Mouse (Mus musculus) olfactory bulb, adult 2 months (tissue): Measurements from ENCODE around the gene Ocln.

Experiments
- CTCF ChIP-seq: fragments of 200-500 bp; IDR thresholded peaks from 2 replicates; pipeline ENCODE4 v1.5.1; 2012; ENCODE audit warnings: low read depth, mild to moderate bottlenecking, low read length, moderate library complexity; ENCODE audit not compliant: insufficient read depth
- POLR2A ChIP-seq: fragments of 200-500 bp; IDR thresholded peaks from 2 replicates; pipeline ENCODE4 v1.6.1; 2012; ENCODE audit warnings: mild to moderate bottlenecking, low read depth, low read length, moderate library complexity; ENCODE audit not compliant: insufficient read depth

DNA sequence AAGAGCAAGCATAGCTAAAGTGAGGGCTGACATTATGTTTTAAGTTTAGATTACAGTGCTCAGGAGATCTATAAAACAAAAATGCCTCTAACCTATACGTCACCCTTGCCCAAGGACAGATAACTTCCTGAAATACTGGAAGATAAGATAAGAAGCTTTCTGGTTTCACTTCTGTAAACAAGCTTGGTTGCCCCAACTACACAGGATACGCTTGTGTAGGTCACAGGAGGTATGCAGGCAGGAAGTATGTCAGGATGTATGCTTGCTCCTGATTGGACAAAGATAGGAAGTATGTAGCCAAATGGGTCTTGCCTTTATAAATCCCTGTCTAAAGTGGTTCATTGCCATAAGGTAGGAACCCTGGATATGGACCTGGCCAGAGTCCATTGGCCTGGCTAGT lies 23.4 kb upstream of the Ocln start:
- TF ChIP-seq POLR2A (no peak), CTCF (no peak)
